Mouse (Mus musculus) T-cell, adult 66 days (primary cell): ENCODE data around the gene Gm45015. TPM values are rescaled to one million over a fixed set of nuclear protein-coding genes. Genes with fewer than 3 reads are reported as not detected.

ENCODE experiments used
- total RNA-seq, 2 experiments: library from RNA; stranded (reverse); gene quantifications; 3 replicates in 1 of 2; 4 replicates in 1 of 2; pipeline ENCODE4 v1.2.4; 2023

Gm45015 gene
- total RNA-seq, result not detected

DNA sequence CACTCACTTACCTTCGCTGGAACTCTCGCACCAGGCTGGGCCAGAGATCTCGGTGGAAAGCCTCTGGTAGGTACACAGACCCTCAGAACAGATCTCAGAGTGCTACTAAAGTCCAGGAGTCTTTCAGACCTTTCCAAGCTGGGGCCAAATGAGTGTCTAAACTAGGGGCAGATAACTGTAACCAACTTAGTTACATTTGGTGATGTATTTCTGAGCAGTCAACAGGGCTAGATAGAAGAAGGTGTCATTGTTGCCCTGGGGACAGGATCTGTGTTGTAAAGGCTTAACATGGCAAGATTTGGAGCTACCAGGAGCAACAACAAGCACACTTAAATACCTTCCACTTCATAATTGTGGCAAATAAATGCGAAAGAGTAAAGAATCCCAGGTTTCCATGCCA, at the start of gene Gm45015:
Gene Gm45015 (minus strand): TSS at position 101 of the 400 bp plus-strand sequence.

DNA sequence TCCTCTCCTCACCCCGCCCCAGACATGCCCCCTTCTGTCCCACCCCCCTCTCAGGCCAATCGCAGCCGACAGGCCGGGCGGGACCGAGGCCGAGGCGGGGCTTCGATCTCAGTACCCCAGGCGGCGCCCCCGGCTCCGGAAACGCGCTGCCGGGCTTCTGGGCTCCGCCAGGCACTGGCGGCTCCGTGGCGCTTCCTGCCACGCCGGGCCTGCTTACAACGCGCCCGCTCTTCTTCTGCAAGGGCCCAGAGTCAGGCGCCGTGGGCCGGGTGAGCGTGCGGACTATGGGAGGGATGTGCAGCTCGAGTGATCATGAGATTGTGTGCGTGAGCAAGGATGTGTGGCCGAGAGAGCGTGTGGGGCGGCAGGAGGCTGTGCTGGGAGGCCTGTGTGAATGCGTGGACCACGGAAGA, 5.8 kb upstream of the Gm45015 start, which contains the start of gene Zfp275:
Gene Zfp275 (plus strand): TSS at position 139 of the 413 bp plus-strand sequence.

DNA sequence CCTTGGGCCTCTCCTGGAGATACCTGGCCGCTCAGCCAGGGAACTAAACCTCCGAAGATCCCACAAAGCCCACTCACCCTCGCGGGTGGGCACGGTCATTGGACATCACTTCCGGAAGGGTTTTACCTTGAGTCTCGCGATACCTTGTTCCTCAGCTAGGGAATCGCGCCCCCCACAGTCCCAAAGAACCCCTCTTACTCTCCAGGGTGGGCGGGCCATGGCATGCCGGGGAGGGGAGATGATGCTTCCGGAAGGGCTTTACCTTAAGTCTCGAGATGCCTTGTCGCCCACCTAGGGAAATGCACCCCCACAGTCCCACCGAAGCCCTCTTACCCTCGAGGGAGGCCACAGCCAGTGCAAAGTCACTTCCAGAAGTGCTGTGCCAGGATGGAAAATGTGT, 43.8 kb downstream of the Gm45015 start, which contains the start of the genes Xlr5a and Xlr5c:
Gene Xlr5a (minus strand): TSS at position 101 of the 400 bp plus-strand sequence.
Gene Xlr5c (minus strand): TSS at position 101 of the 400 bp plus-strand sequence.

Other genes starting within 250 kb of the Gm45015 start
- gene Xlr3a, start 239.7 kb downstream of the Gm45015 start, total RNA-seq, result 1 to 10 TPM in 1 of 2 experiments, not detected in 1; 1.1 TPM
- gene Gm14685, start 219.8 kb downstream of the Gm45015 start, total RNA-seq, result not detected
- gene Xlr5b, start 188.0 kb downstream of the Gm45015 start, total RNA-seq, result not detected
- under 1 TPM in 1 of 2 experiments, not detected in 1; 0.74 TPM for gene DXBay18, start 187.4 kb downstream of the Gm45015 start, total RNA-seq
- gene Spin2d, start 159.9 kb downstream of the Gm45015 start, total RNA-seq, result not detected
- 10 to 100 TPM; 11.0 to 16.1 TPM for gene Xlr3b, start 144.6 kb downstream of the Gm45015 start, total RNA-seq
- 100 to 1,000 TPM; 100 to 102 TPM for gene Xlr4b, start 122.5 kb downstream of the Gm45015 start, total RNA-seq
- gene F8a, start 108.5 kb downstream of the Gm45015 start, total RNA-seq, result 10 to 100 TPM; 16.0 to 17.0 TPM
- gene Xlr4c, start 93.7 kb downstream of the Gm45015 start, total RNA-seq, result 10 to 100 TPM; 51.9 to 63.0 TPM
- gene Xlr3c, start 71.5 kb downstream of the Gm45015 start, total RNA-seq, result not detected
- not detected for gene Xlr5a, start 43.9 kb downstream of the Gm45015 start, total RNA-seq
- gene Xlr5c, start 43.9 kb downstream of the Gm45015 start, total RNA-seq, result not detected
- gene Zfp275, start 5.8 kb upstream of the Gm45015 start, total RNA-seq, result 10 to 100 TPM; 37.8 to 41.5 TPM
- not detected for gene Gm18336, start 61.9 kb upstream of the Gm45015 start, total RNA-seq
- not detected for gene Zfp92, start 74.3 kb upstream of the Gm45015 start, total RNA-seq
- gene Trex2, start 98.5 kb upstream of the Gm45015 start, total RNA-seq, result not detected
- 10 to 100 TPM; 19.3 to 21.8 TPM for gene Haus7, start 122.2 kb upstream of the Gm45015 start, total RNA-seq
- not detected for gene Bgn, start 146.8 kb upstream of the Gm45015 start, total RNA-seq
- gene Atp2b3, start 166.2 kb upstream of the Gm45015 start, total RNA-seq, result not detected